Mouse (Mus musculus) left cerebral cortex, adult 18-20 months (tissue): ENCODE results near the gene Man1b1. TPM values are rescaled to one million over a fixed set of nuclear protein-coding genes. Genes with fewer than 3 reads are reported as not detected.
A peak's percentile ranks its signal among the peaks of the same experiment; 100 is the strongest.

Experiments used
- DNase-seq, 2 experiments: peaks; one replicate each; pipeline ENCODE4 v3.0.0; 2021 to 2022; ENCODE audit warnings: low spot score in 2 of 2, mixed read lengths in 1 of 2
- total RNA-seq, 2 experiments: library from RNA; stranded (reverse); gene quantifications; 2 replicates each; pipeline ENCODE4 v1.2.3; 2021

Gene Man1b1
- total RNA-seq, 2 experiments from 2014 or later: 62.1 to 62.2 TPM

DNA sequence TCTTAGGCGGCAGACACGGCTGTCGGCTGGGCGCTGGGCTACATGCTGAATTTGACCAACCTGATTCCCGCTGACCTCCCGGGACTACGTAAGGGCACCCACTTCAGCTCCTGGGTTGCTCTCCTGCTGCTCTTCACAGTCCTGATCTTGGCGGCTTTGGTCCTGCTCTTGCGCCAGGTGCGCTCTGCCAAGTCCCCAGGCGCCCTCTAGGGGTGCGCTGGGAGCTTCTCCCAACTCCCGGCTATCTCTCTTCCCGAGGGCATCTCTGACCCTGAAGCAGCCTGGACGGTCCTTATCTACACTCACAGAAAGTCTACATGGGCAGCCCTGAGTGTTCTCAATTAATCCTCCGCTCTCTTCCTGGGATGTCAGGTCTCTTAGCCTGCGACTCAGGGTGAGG is 68.6 kb downstream of the Man1b1 start:
- DNase-seq: peak; percentile 64 to 67

Other genes starting within 250 kb of the Man1b1 start
- not detected for gene Noxa1, start 237.2 kb upstream of the Man1b1 start, total RNA-seq
- 10 to 100 TPM; 19.2 to 23.9 TPM for gene Nrarp, start 151.6 kb upstream of the Man1b1 start, total RNA-seq
- 1 to 10 TPM; 2.2 to 2.5 TPM for gene Tor4a, start 135.5 kb upstream of the Man1b1 start, total RNA-seq
- 10 to 100 TPM; 62.1 to 68.6 TPM for gene Nelfb, start 120.8 kb upstream of the Man1b1 start, total RNA-seq
- under 1 TPM; 0.37 to 0.40 TPM for gene Stpg3, start 117.7 kb upstream of the Man1b1 start, total RNA-seq
- gene Fam166a, start 113.6 kb upstream of the Man1b1 start, total RNA-seq: not detected
- 100 to 1,000 TPM; 358 to 360 TPM for gene Tubb4b, start 107.6 kb upstream of the Man1b1 start, total RNA-seq
- not detected for gene Slc34a3, start 98.0 kb upstream of the Man1b1 start, total RNA-seq
- gene Rnf224, start 95.6 kb upstream of the Man1b1 start, total RNA-seq: not detected
- 100 to 1,000 TPM; 252 to 262 TPM for gene Rnf208, start 90.1 kb upstream of the Man1b1 start, total RNA-seq
- not detected for gene Cysrt1, start 89.9 kb upstream of the Man1b1 start, total RNA-seq
- 1 to 10 TPM; 1.4 to 4.1 TPM for gene AL732309.1, start 85.5 kb upstream of the Man1b1 start, total RNA-seq
- 10 to 100 TPM; 31.8 to 37.8 TPM for gene Tmem203, start 76.9 kb upstream of the Man1b1 start, total RNA-seq
- gene Tprn, start 69.7 kb upstream of the Man1b1 start, total RNA-seq: 10 to 100 TPM; 13.7 to 17.9 TPM
- 10 to 100 TPM; 57.6 to 70.5 TPM for gene Ssna1, start 59.9 kb upstream of the Man1b1 start, total RNA-seq
- gene Anapc2, start 59.9 kb upstream of the Man1b1 start, total RNA-seq: 10 to 100 TPM; 87.1 to 87.2 TPM
- not detected for gene Tmem210, start 44.2 kb upstream of the Man1b1 start, total RNA-seq
- gene Lrrc26, start 42.4 kb upstream of the Man1b1 start, total RNA-seq: not detected
- gene Grin1, start 13.2 kb upstream of the Man1b1 start, total RNA-seq: 100 to 1,000 TPM; 393 to 402 TPM
- 10 to 100 TPM; 30.4 to 38.7 TPM for gene Dpp7, start 24.0 kb downstream of the Man1b1 start, total RNA-seq
- gene Uap1l1, start 33.3 kb downstream of the Man1b1 start, total RNA-seq: 10 to 100 TPM; 17.3 to 21.6 TPM
- 1 to 10 TPM; 1.4 to 1.8 TPM for gene Sapcd2, start 40.0 kb downstream of the Man1b1 start, total RNA-seq
- gene Entpd2, start 63.5 kb downstream of the Man1b1 start, total RNA-seq: 10 to 100 TPM; 13.6 to 13.8 TPM
- 100 to 1,000 TPM; 328 to 341 TPM for gene Npdc1, start 67.0 kb downstream of the Man1b1 start, total RNA-seq
- gene Fut7, start 90.9 kb downstream of the Man1b1 start, total RNA-seq: under 1 TPM; 0.21 to 0.56 TPM
- gene Abca2, start 96.4 kb downstream of the Man1b1 start, total RNA-seq: 100 to 1,000 TPM; 155 to 165 TPM
- 1 to 10 TPM in 1 of 2 experiments, not detected in 1; 1.5 TPM for gene Clic3, start 124.5 kb downstream of the Man1b1 start, total RNA-seq
- gene Paxx, start 128.8 kb downstream of the Man1b1 start, total RNA-seq: 10 to 100 TPM; 64.5 to 69.1 TPM
- 1,000 to 10,000 TPM; 2,769 to 3,095 TPM for gene Ptgds, start 137.7 kb downstream of the Man1b1 start, total RNA-seq
- gene Lcn12, start 161.6 kb downstream of the Man1b1 start, total RNA-seq: not detected
- 100 to 1,000 TPM; 105 to 114 TPM for gene Fbxw5, start 168.4 kb downstream of the Man1b1 start, total RNA-seq
- gene C8g, start 169.4 kb downstream of the Man1b1 start, total RNA-seq: under 1 TPM; 0.52 to 0.74 TPM
- gene Traf2, start 214.6 kb downstream of the Man1b1 start, total RNA-seq: 10 to 100 TPM; 11.6 to 11.9 TPM
- 100 to 1,000 TPM; 199 to 203 TPM for gene Edf1, start 225.5 kb downstream of the Man1b1 start, total RNA-seq
- 1 to 10 TPM; 1.1 to 1.3 TPM for gene Mamdc4, start 242.5 kb downstream of the Man1b1 start, total RNA-seq
- gene Phpt1, start 242.9 kb downstream of the Man1b1 start, total RNA-seq: 10 to 100 TPM; 60.3 to 63.0 TPM
- 10 to 100 TPM; 85.6 to 86.3 TPM for gene Ajm1, start 249.4 kb downstream of the Man1b1 start, total RNA-seq